Mouse (Mus musculus) frontal cortex, postnatal 36 days (tissue): ENCODE data around the gene Kcns1.
A peak's percentile ranks its signal among the peaks of the same experiment; 100 is the strongest.
"Not testable (repeated sequence)": the region's sequence is repeated elsewhere in the genome, so short reads cannot be mapped to it uniquely, and the experiment has no call there.

ENCODE experiments used
- DNase-seq, 2 experiments: peaks; one replicate each; pipeline ENCODE4 v3.0.0; 2022; ENCODE audit warnings: low spot score in 2 of 2

Kcns1 gene

GRCm38 (mm10) chr2:164170902-164171301, at the start of gene Kcns1:
TSS of gene Kcns1 (minus strand) at chr2:164171113.
- peak in 1 of 2 experiments; percentile 28 for DNase-seq

GRCm38 (mm10) chr2:164219295-164219694, 48.4 kb upstream of the Kcns1 start:
- no peak for DNase-seq

- DNase-seq = peak; percentile 5 to 37
Observed at GRCm38 (mm10) chr2:164212711-164213110, 41.8 kb upstream of the Kcns1 start.

- DNase-seq = no peak
Observed at GRCm38 (mm10) chr2:164210892-164211291, 40.0 kb upstream of the Kcns1 start.

- peak; percentile 4 to 18 for DNase-seq
Observed at GRCm38 (mm10) chr2:164206676-164207075, 35.8 kb upstream of the Kcns1 start.

GRCm38 (mm10) chr2:164206011-164206410, 35.1 kb upstream of the Kcns1 start:
- DNase-seq = not testable (repeated sequence)

- no peak for DNase-seq
Observed at GRCm38 (mm10) chr2:164199626-164200327, 28.9 kb upstream of the Kcns1 start, which contains the start of gene Wfdc15a. TSS of gene Wfdc15a (minus strand) at chr2:164200130.

GRCm38 (mm10) chr2:164196700-164196990, 25.7 kb upstream of the Kcns1 start:
- no peak for DNase-seq

GRCm38 (mm10) chr2:164195971-164196699, 25.2 kb upstream of the Kcns1 start:
- DNase-seq = no peak

- DNase-seq = no peak
Observed at GRCm38 (mm10) chr2:164194959-164195630, 24.2 kb upstream of the Kcns1 start.

- DNase-seq = no peak
Observed at GRCm38 (mm10) chr2:164192279-164192678, 21.4 kb upstream of the Kcns1 start.

GRCm38 (mm10) chr2:164190576-164190975, 19.7 kb upstream of the Kcns1 start, which contains the start of gene Wfdc12:
TSS of gene Wfdc12 (minus strand) at chr2:164190608.
- no peak for DNase-seq

- no peak for DNase-seq
Observed at GRCm38 (mm10) chr2:164188722-164189121, 17.8 kb upstream of the Kcns1 start.

- no peak for DNase-seq
Observed at GRCm38 (mm10) chr2:164184145-164184719, 13.3 kb upstream of the Kcns1 start.

- no peak for DNase-seq
Observed at GRCm38 (mm10) chr2:164183340-164183739, 12.4 kb upstream of the Kcns1 start.

GRCm38 (mm10) chr2:164182692-164183255, 11.9 kb upstream of the Kcns1 start, which contains the start of gene Wfdc5:
TSS of gene Wfdc5 (minus strand) at chr2:164182742.
- DNase-seq = no peak

GRCm38 (mm10) chr2:164180770-164181169, 9.9 kb upstream of the Kcns1 start:
- DNase-seq = no peak

- no peak for DNase-seq
Observed at GRCm38 (mm10) chr2:164180124-164180523, 9.2 kb upstream of the Kcns1 start.

GRCm38 (mm10) chr2:164177831-164178230, 6.9 kb upstream of the Kcns1 start:
- no peak for DNase-seq

- no peak for DNase-seq
Observed at GRCm38 (mm10) chr2:164175850-164176249, 4.9 kb upstream of the Kcns1 start.

- DNase-seq = peak; percentile 84 to 88
Observed at GRCm38 (mm10) chr2:164174649-164175395, 3.9 kb upstream of the Kcns1 start.
